Mouse (Mus musculus): ENCODE measurements around the gene Mrgpra6.

- TF ChIP-seq GATA1 (IDR thresholded peaks at IDR 0.05; ENCODE audit: borderline replicate concordance, low read length) (no peak), FLI1 (IDR thresholded peaks at IDR 0.05; ENCODE audit: low read length) (no peak)
Observed at GRCm38 (mm10) chr7:47165028-47165427, 39.7 kb downstream of the Mrgpra6 start.
